Mouse (Mus musculus): Measurements from ENCODE around the gene Ahdc1. TPM values are rescaled to one million over a fixed set of nuclear protein-coding genes. Genes with fewer than 3 reads are reported as not detected.

Ahdc1 gene
- polyA plus RNA-seq, 1 experiment from 2014 or later = 2.8 TPM

- Histone ChIP-seq H3K9me3 (ENCODE audit: control insufficient read depth, low read length) (no peaks in the 10 kb centered on the region), H3K4me3 (ENCODE audit: low read depth, low read length) (no peak overlapping the region), H3K9ac (ENCODE audit: low read length) (no peak overlapping the region), H3K36me3 (ENCODE audit: control insufficient read depth, insufficient read depth, low read length) (no peaks in the 10 kb centered on the region), H3K27me3 (ENCODE audit: control insufficient read depth, insufficient read depth, low read length) (no peaks in the 10 kb centered on the region), H3K4me2 (replicated peaks; ENCODE audit: low read depth) (no peak overlapping the region), H3K4me1 (replicated peaks; ENCODE audit: control insufficient read depth, insufficient read depth) (peaks cover 31% of the 10 kb centered on the region), H3K27ac (replicated peaks) (peak overlapping the region; percentile 30; the same call in 1 of the 2 replicates)
- WGBS = 81% methylated on average over 14 of the region's 14 CpGs
- TF ChIP-seq EP300 (optimal IDR thresholded peaks at IDR 0.05) = no peak
- TF ChIP-seq CTCF (IDR thresholded peaks at IDR 0.05; ENCODE audit: low read depth) = no peak
- ATAC-seq (ENCODE audit: low FRiP score, low TSS enrichment) (no peak), DNase-seq (ENCODE audit: low spot score) (no peak)
Observed at GRCm38 (mm10) chr4:133022954-133023635, 12.0 kb downstream of the Ahdc1 start.

- no peaks in the 10 kb centered on the region for H3K36me3 ChIP-seq (ENCODE audit: control insufficient read depth, insufficient read depth, low read length)
- TF ChIP-seq CTCF (IDR thresholded peaks at IDR 0.05; ENCODE audit: low read depth) = no peak
- TF ChIP-seq EP300 (optimal IDR thresholded peaks at IDR 0.05) = no peak
- H3K27me3 ChIP-seq (ENCODE audit: control insufficient read depth, insufficient read depth, low read length) = no peaks in the 10 kb centered on the region
- no peak overlapping the region for H3K4me2 ChIP-seq (replicated peaks; ENCODE audit: low read depth)
- H3K4me1 ChIP-seq (replicated peaks; ENCODE audit: control insufficient read depth, insufficient read depth) = peaks cover 31% of the 10 kb centered on the region
- no peak overlapping the region for H3K4me3 ChIP-seq (ENCODE audit: low read depth, low read length)
- WGBS = 67% methylated on average over 6 of the region's 6 CpGs
- ATAC-seq (ENCODE audit: low FRiP score, low TSS enrichment) (no peak), DNase-seq (ENCODE audit: low spot score) (no peak)
- no peaks in the 10 kb centered on the region for H3K9me3 ChIP-seq (ENCODE audit: control insufficient read depth, low read length)
- H3K27ac ChIP-seq (replicated peaks) = peak overlapping the region; percentile 30; the same call in 1 of the 2 replicates
- H3K9ac ChIP-seq (ENCODE audit: low read length) = no peak overlapping the region
Observed at GRCm38 (mm10) chr4:133023636-133024035, 12.6 kb downstream of the Ahdc1 start.

- Histone ChIP-seq H3K27ac (replicated peaks) (peak overlapping the region; percentile 77), H3K4me3 (ENCODE audit: low read depth, low read length) (no peak overlapping the region), H3K36me3 (ENCODE audit: control insufficient read depth, insufficient read depth, low read length) (no peaks in the 10 kb centered on the region), H3K27me3 (ENCODE audit: control insufficient read depth, insufficient read depth, low read length) (no peaks in the 10 kb centered on the region), H3K9ac (ENCODE audit: low read length) (no peak overlapping the region), H3K4me2 (replicated peaks; ENCODE audit: low read depth) (no peak overlapping the region), H3K4me1 (replicated peaks; ENCODE audit: control insufficient read depth, insufficient read depth) (peaks cover 31% of the 10 kb centered on the region), H3K9me3 (ENCODE audit: control insufficient read depth, low read length) (no peaks in the 10 kb centered on the region)
- TF ChIP-seq CTCF (IDR thresholded peaks at IDR 0.05; ENCODE audit: low read depth) (no peak), EP300 (optimal IDR thresholded peaks at IDR 0.05) (no peak)
- ATAC-seq (ENCODE audit: low FRiP score, low TSS enrichment) (no peak), DNase-seq (ENCODE audit: low spot score) (no peak)
- WGBS = 25% methylated on average over 3 of the region's 4 CpGs
Observed at GRCm38 (mm10) chr4:133024404-133024803, 13.3 kb downstream of the Ahdc1 start.

- H3K4me1 ChIP-seq (replicated peaks; ENCODE audit: control insufficient read depth, insufficient read depth) = peaks cover 30% of the 10 kb centered on the region
- WGBS = 11% methylated on average over 9 of the region's 10 CpGs
- no peaks in the 10 kb centered on the region for H3K9me3 ChIP-seq (ENCODE audit: control insufficient read depth, low read length)
- TF ChIP-seq EP300 (optimal IDR thresholded peaks at IDR 0.05) (no peak), CTCF (IDR thresholded peaks at IDR 0.05; ENCODE audit: low read depth) (no peak)
- DNase-seq (ENCODE audit: low spot score) (peak; percentile 47), ATAC-seq (ENCODE audit: low FRiP score, low TSS enrichment) (peak; percentile 7; the same call in 1 of the 2 replicates)
- H3K27me3 ChIP-seq (ENCODE audit: control insufficient read depth, insufficient read depth, low read length) = no peaks in the 10 kb centered on the region
- no peak overlapping the region; the same call in 1 of the 2 replicates for H3K4me3 ChIP-seq (ENCODE audit: low read depth, low read length)
- H3K9ac ChIP-seq (ENCODE audit: low read length) = peak overlapping the region; percentile 23; the same call in 1 of the 2 replicates
- H3K4me2 ChIP-seq (replicated peaks; ENCODE audit: low read depth) = peak overlapping the region; percentile 11; the same call in 1 of the 2 replicates
- peak overlapping the region; percentile 77 for H3K27ac ChIP-seq (replicated peaks)
- no peaks in the 10 kb centered on the region for H3K36me3 ChIP-seq (ENCODE audit: control insufficient read depth, insufficient read depth, low read length)
Observed at GRCm38 (mm10) chr4:133024969-133025685, 14.1 kb downstream of the Ahdc1 start.

- Histone ChIP-seq H3K9ac (ENCODE audit: low read length) (no peak overlapping the region), H3K27ac (replicated peaks) (peak overlapping the region; percentile 77), H3K4me3 (ENCODE audit: low read depth, low read length) (no peak overlapping the region), H3K36me3 (ENCODE audit: control insufficient read depth, insufficient read depth, low read length) (no peaks in the 10 kb centered on the region), H3K4me1 (replicated peaks; ENCODE audit: control insufficient read depth, insufficient read depth) (peaks cover 23% of the 10 kb centered on the region), H3K27me3 (ENCODE audit: control insufficient read depth, insufficient read depth, low read length) (no peaks in the 10 kb centered on the region), H3K4me2 (replicated peaks; ENCODE audit: low read depth) (no peak overlapping the region), H3K9me3 (ENCODE audit: control insufficient read depth, low read length) (no peaks in the 10 kb centered on the region)
- ATAC-seq (ENCODE audit: low FRiP score, low TSS enrichment) (no peak), DNase-seq (ENCODE audit: low spot score) (no peak)
- WGBS = 41% methylated on average over 10 of the region's 10 CpGs
- TF ChIP-seq EP300 (optimal IDR thresholded peaks at IDR 0.05) (no peak), CTCF (IDR thresholded peaks at IDR 0.05; ENCODE audit: low read depth) (no peak)
Observed at GRCm38 (mm10) chr4:133026272-133026671, 15.2 kb downstream of the Ahdc1 start.

Data from stomach, postnatal 0 days (tissue).